ENCODE assay signal across 9 mouse cellular contexts in the genomic region with DNA sequence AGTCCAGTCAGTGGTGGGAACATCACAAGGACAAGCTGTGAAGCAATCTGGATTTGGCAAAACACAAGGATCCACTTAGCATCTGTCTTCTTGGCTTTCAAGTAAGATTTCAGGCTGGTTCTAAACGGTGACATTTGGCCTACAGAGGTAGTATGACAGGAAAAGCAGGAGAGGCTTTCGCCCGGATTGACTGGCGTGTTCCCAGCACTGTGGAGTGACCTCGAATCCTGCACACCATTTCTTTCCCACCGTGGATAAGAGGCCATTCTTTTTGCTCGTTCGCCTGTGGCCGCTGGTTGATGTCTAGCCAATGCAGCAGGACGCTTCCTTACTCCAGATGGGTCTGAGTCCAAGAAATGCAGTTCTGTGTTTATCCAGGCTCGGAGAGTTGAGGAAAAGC.
A peak's percentile ranks its signal among the peaks of the same experiment; 100 is the strongest.
DNase-seq lines count a peak whose midpoint lies in the region; ATAC-seq and TF ChIP-seq lines count a peak whose summit lies in the region.
"Had no signal": no experiment of that assay in that cellular context is flagged by ENCODE, and none has a peak within 500 bp of the region (broad histone marks: within the 10 kb centered on the region; RNA-seq: fewer than 3 reads in every experiment).

No protein-coding gene starts in this region.

- peak overlapping the region; percentile 28 for H3K4me2 ChIP-seq in kidney, postnatal 0 days (ENCODE audit: low read length)
- H3K4me2 ChIP-seq in embryonic facial prominence, embryonic 13.5 days, result peak overlapping the region; percentile 24
- no peak overlapping the region for H3K4me2 ChIP-seq in limb, embryonic 14.5 days (replicated peaks; ENCODE audit: low read depth, low read length, severe bottlenecking)
- H3K4me2 ChIP-seq in midbrain, embryonic 11.5 days, result no peak overlapping the region
- no peak overlapping the region for H3K4me2 ChIP-seq in midbrain, embryonic 15.5 days

- no peaks in the 10 kb centered on the region for H3K27me3 ChIP-seq in kidney, postnatal 0 days (ENCODE audit: insufficient read depth, low read length)
- H3K27me3 ChIP-seq in embryonic facial prominence, embryonic 13.5 days, result no peaks in the 10 kb centered on the region; the same call in 1 of the 2 replicates
- no peaks in the 10 kb centered on the region for H3K27me3 ChIP-seq in limb, embryonic 14.5 days (ENCODE audit: control insufficient read depth, insufficient read depth, low read length)
- no peaks in the 10 kb centered on the region for H3K27me3 ChIP-seq in midbrain, embryonic 11.5 days (ENCODE audit: control insufficient read depth, insufficient read depth, low read length)
- no peaks in the 10 kb centered on the region for H3K27me3 ChIP-seq in midbrain, embryonic 15.5 days (replicated peaks)

- no peak for TF ChIP-seq POLR2A in limb, embryonic 14.5 days (IDR thresholded peaks at IDR 0.05; ENCODE audit: borderline replicate concordance, extremely low read depth, insufficient read depth, insufficient read length)

- H3K4me1 ChIP-seq in kidney, postnatal 0 days (replicated peaks; ENCODE audit: insufficient read depth, low read length), result peaks cover 10% of the 10 kb centered on the region
- peaks cover 69% of the 10 kb centered on the region for H3K4me1 ChIP-seq in embryonic facial prominence, embryonic 13.5 days
- H3K4me1 ChIP-seq in limb, embryonic 14.5 days (ENCODE audit: control insufficient read depth, insufficient read depth, low read length), result peaks cover 25% of the 10 kb centered on the region
- no peaks in the 10 kb centered on the region for H3K4me1 ChIP-seq in midbrain, embryonic 11.5 days (ENCODE audit: control insufficient read depth, insufficient read depth, low read length)
- H3K4me1 ChIP-seq in midbrain, embryonic 15.5 days, result 0 out of 2 replicates have a peak, but pooled peaks cover 4% of the 10 kb centered on the region

- WGBS in kidney, postnatal 0 days, result 37% methylated on average over 11 of the region's 11 CpGs
- 34% methylated on average over 11 of the region's 11 CpGs for WGBS in embryonic facial prominence, embryonic 13.5 days
- WGBS in limb, embryonic 14.5 days, result 66% methylated on average over 11 of the region's 11 CpGs
- 60% methylated on average over 11 of the region's 11 CpGs for WGBS in midbrain, embryonic 11.5 days
- WGBS in midbrain, embryonic 15.5 days, result 50% methylated on average over 11 of the region's 11 CpGs

- H3K9me3 ChIP-seq in kidney, postnatal 0 days (replicated peaks; ENCODE audit: low read length), result no peaks in the 10 kb centered on the region
- no peaks in the 10 kb centered on the region for H3K9me3 ChIP-seq in embryonic facial prominence, embryonic 13.5 days
- no peaks in the 10 kb centered on the region for H3K9me3 ChIP-seq in limb, embryonic 14.5 days (ENCODE audit: control insufficient read depth, low read length)
- no peaks in the 10 kb centered on the region for H3K9me3 ChIP-seq in midbrain, embryonic 11.5 days (ENCODE audit: control insufficient read depth, low read length)
- H3K9me3 ChIP-seq in midbrain, embryonic 15.5 days, result no peaks in the 10 kb centered on the region

- DNase-seq in kidney, postnatal 0 days (ENCODE audit: low spot score), result peak; percentile 75
- no peak for DNase-seq in kidney, postnatal 36 days
- peak; percentile 41 to 56 for DNase-seq in heart, adult 9 months (ENCODE audit: low spot score in 2 of 2)
- peak; percentile 30 for DNase-seq in limb, embryonic 14.5 days (ENCODE audit: low spot score)
- DNase-seq in midbrain, embryonic 11.5 days (ENCODE audit: low spot score, missing footprints), result no peak
- no peak for DNase-seq in frontal cortex, postnatal 10 days (ENCODE audit: low spot score in 2 of 2)
- DNase-seq: liver had no signal

- ATAC-seq in kidney, postnatal 0 days (replicated peaks; ENCODE audit: low FRiP score, low read depth), result no peak
- ATAC-seq in embryonic facial prominence, embryonic 13.5 days (ENCODE audit: insufficient number of reproducible peaks, insufficient read depth, low FRiP score, low TSS enrichment, low read depth), result no peak
- no peak for ATAC-seq in limb, embryonic 14.5 days (ENCODE audit: low FRiP score, low read depth)
- ATAC-seq in midbrain, embryonic 11.5 days (ENCODE audit: low FRiP score), result no peak
- ATAC-seq in midbrain, embryonic 15.5 days (replicated peaks), result no peak

- no peaks in the 10 kb centered on the region for H3K36me3 ChIP-seq in kidney, postnatal 0 days (ENCODE audit: insufficient read depth, low read length)
- H3K36me3 ChIP-seq in embryonic facial prominence, embryonic 13.5 days, result no peaks in the 10 kb centered on the region
- H3K36me3 ChIP-seq in limb, embryonic 14.5 days (ENCODE audit: control insufficient read depth, insufficient read depth, low read length), result no peaks in the 10 kb centered on the region
- no peaks in the 10 kb centered on the region for H3K36me3 ChIP-seq in midbrain, embryonic 11.5 days (ENCODE audit: control insufficient read depth, insufficient read depth, low read length)
- no peaks in the 10 kb centered on the region for H3K36me3 ChIP-seq in midbrain, embryonic 15.5 days (replicated peaks)

- TF ChIP-seq CTCF in kidney, postnatal 0 days (IDR thresholded peaks at IDR 0.05; ENCODE audit: low read depth), result no peak

- no peak overlapping the region for H3K9ac ChIP-seq in kidney, postnatal 0 days (ENCODE audit: low read depth, low read length)
- no peak overlapping the region for H3K9ac ChIP-seq in embryonic facial prominence, embryonic 13.5 days
- no peak overlapping the region for H3K9ac ChIP-seq in limb, embryonic 14.5 days (ENCODE audit: low read depth, low read length, severe bottlenecking)
- no peak overlapping the region for H3K9ac ChIP-seq in midbrain, embryonic 11.5 days (ENCODE audit: low read length)
- H3K9ac ChIP-seq in midbrain, embryonic 15.5 days, result no peak overlapping the region

- peak overlapping the region; percentile 81 for H3K27ac ChIP-seq in kidney, postnatal 0 days
- peak overlapping the region; percentile 96 for H3K27ac ChIP-seq in embryonic facial prominence, embryonic 13.5 days
- no peak overlapping the region for H3K27ac ChIP-seq in limb, embryonic 14.5 days (replicated peaks; ENCODE audit: low read depth, low read length)
- no peak overlapping the region for H3K27ac ChIP-seq in midbrain, embryonic 11.5 days (ENCODE audit: low read depth, low read length)
- H3K27ac ChIP-seq in midbrain, embryonic 15.5 days, result no peak overlapping the region

- no peak overlapping the region for H3K4me3 ChIP-seq in kidney, postnatal 0 days (replicated peaks; ENCODE audit: low read depth, low read length)
- no peak overlapping the region for H3K4me3 ChIP-seq in embryonic facial prominence, embryonic 13.5 days
- no peak overlapping the region for H3K4me3 ChIP-seq in limb, embryonic 14.5 days (replicated peaks; ENCODE audit: low read length)
- H3K4me3 ChIP-seq in midbrain, embryonic 11.5 days (ENCODE audit: low read depth, low read length), result no peak overlapping the region
- no peak overlapping the region for H3K4me3 ChIP-seq in midbrain, embryonic 15.5 days

Comparison
In these comparisons a context has a peak if more than half of its experiments do, and no peak if none do; other contexts are left out.
1. DNase-seq: peak in kidney, postnatal 0 days (single experiment), heart, adult 9 months (2 of 2) and limb, embryonic 14.5 days (single experiment); none in kidney, postnatal 36 days (0 of 2), midbrain, embryonic 11.5 days (single experiment) and frontal cortex, postnatal 10 days (0 of 2).
2. H3K27ac ChIP-seq: peak in kidney, postnatal 0 days (single experiment) and embryonic facial prominence, embryonic 13.5 days (single experiment); none in limb, embryonic 14.5 days (single experiment), midbrain, embryonic 11.5 days (single experiment) and midbrain, embryonic 15.5 days (single experiment).
3. H3K4me2 ChIP-seq: peak in kidney, postnatal 0 days (single experiment) and embryonic facial prominence, embryonic 13.5 days (single experiment); none in limb, embryonic 14.5 days (single experiment), midbrain, embryonic 11.5 days (single experiment) and midbrain, embryonic 15.5 days (single experiment).